ENCODE assay signal across 7 mouse cellular contexts in the genomic region with DNA sequence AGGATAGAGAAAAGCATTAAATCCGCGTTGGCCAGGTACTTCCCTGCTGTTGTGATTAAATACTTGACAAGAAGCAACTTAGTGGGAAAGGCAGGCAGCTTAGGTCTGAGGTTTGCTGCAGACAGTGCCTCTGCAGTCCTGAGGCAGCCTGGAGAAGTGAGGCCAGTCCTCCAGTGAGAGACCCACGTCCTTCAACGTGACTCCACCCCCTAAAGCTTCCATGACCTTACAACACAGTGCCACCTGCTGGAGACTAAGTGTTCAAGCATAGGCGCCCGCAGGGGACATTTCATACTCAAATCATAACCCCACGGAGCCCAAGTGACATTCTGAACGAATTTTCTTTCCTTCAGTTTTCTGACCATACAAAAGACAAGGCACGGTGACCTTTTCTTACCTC.
A peak's percentile ranks its signal among the peaks of the same experiment; 100 is the strongest.
DNase-seq lines count a peak whose midpoint lies in the region; TF ChIP-seq lines count a peak whose summit lies in the region.

No protein-coding gene starts in this region.

- 38% methylated on average over 9 of the region's 9 CpGs for WGBS in large intestine, adult 2 months
- 42% methylated on average over 9 of the region's 9 CpGs for WGBS in small intestine, adult 2 months

- H3K4me1 ChIP-seq in E14TG2a.4 (replicated peaks; ENCODE audit: low read depth, low read length): peaks cover 12% of the 10 kb centered on the region
- no peaks in the 10 kb centered on the region for H3K4me1 ChIP-seq in small intestine, adult 2 months (ENCODE audit: control insufficient read depth, insufficient read depth, insufficient read length, low read length)

- DNase-seq in NIH3T3 (ENCODE audit: low read depth): peak; percentile 32
- DNase-seq in cerebellum, postnatal 10 days: peak; percentile 81 to 85
- peak; percentile 72 to 75 for DNase-seq in heart, adult 18-20 months
- peak; percentile 21 for DNase-seq in large intestine, adult 2 months (ENCODE audit: low read depth, low spot score)
- peak; percentile 78 for DNase-seq in lung, postnatal 36 days

- no peaks in the 10 kb centered on the region for H3K27me3 ChIP-seq in E14TG2a.4 (ENCODE audit: insufficient read depth, low read length)
- no peaks in the 10 kb centered on the region for H3K27me3 ChIP-seq in small intestine, adult 2 months (ENCODE audit: control insufficient read depth, insufficient read depth, low read length)

- no peaks in the 10 kb centered on the region for H3K9me3 ChIP-seq in E14TG2a.4 (ENCODE audit: low read length)

- no peak overlapping the region for H3K27ac ChIP-seq in small intestine, adult 2 months (ENCODE audit: insufficient read depth, low read depth, low read length)

- TF ChIP-seq CTCF in E14TG2a.4 (conservative IDR thresholded peaks at IDR 0.05; ENCODE audit: low read length): peak; percentile 41
- peak; percentile 57; the same call in 1 of the 2 replicates for TF ChIP-seq CTCF in small intestine, adult 2 months (IDR thresholded peaks at IDR 0.05; ENCODE audit: extremely low read depth, insufficient read length, insufficient replicate concordance, low read depth, low read length)

- no peaks in the 10 kb centered on the region for H3K36me3 ChIP-seq in E14TG2a.4 (ENCODE audit: insufficient read depth, low read length)
- no peaks in the 10 kb centered on the region for H3K36me3 ChIP-seq in small intestine, adult 2 months (ENCODE audit: control insufficient read depth, insufficient read depth, low read length)

- no peak overlapping the region for H3K4me3 ChIP-seq in E14TG2a.4 (replicated peaks; ENCODE audit: low read length)
- H3K4me3 ChIP-seq in small intestine, adult 2 months (ENCODE audit: low read depth, low read length): no peak overlapping the region

- no peak for TF ChIP-seq POLR2A in small intestine, adult 2 months (IDR thresholded peaks at IDR 0.05; ENCODE audit: low read depth, low read length)

Comparison
In these comparisons a context has a peak if more than half of its experiments do, and no peak if none do; other contexts are left out.
1. DNase-seq: peak in every context shown above with its lines; median percentile 83 in cerebellum, postnatal 10 days; 78 in lung, postnatal 36 days; 74 in heart, adult 18-20 months; 32 in NIH3T3; 21 in large intestine, adult 2 months.